ENCODE assay signal across 9 mouse cellular contexts in genomic region chr12:7777220-7778055, GRCm38 (mm10).
DNase-seq lines count a peak whose midpoint lies in the region; ATAC-seq lines count a peak whose summit lies in the region.
"Had no signal": no experiment of that assay in that cellular context is flagged by ENCODE, and none has a peak within 500 bp of the region (broad histone marks: within the 10 kb centered on the region; RNA-seq: fewer than 3 reads in every experiment).

No protein-coding gene starts in this region.

- H3K9me3 ChIP-seq in forebrain, embryonic 15.5 days, result no peaks in the 10 kb centered on the region
- no peaks in the 10 kb centered on the region for H3K9me3 ChIP-seq in midbrain, embryonic 11.5 days (ENCODE audit: control insufficient read depth, low read length)
- H3K9me3 ChIP-seq: limb, embryonic 15.5 days had no signal

- peak; percentile 76 for ATAC-seq in forebrain, embryonic 15.5 days (replicated peaks)
- peak; percentile 83 for ATAC-seq in midbrain, embryonic 11.5 days (ENCODE audit: low FRiP score)

- no peaks in the 10 kb centered on the region for H3K4me1 ChIP-seq in forebrain, embryonic 15.5 days
- no peaks in the 10 kb centered on the region; the same call in 1 of the 2 replicates for H3K4me1 ChIP-seq in midbrain, embryonic 11.5 days (ENCODE audit: control insufficient read depth, insufficient read depth, low read length)
- H3K4me1 ChIP-seq: limb, embryonic 15.5 days had no signal

- H3K9ac ChIP-seq in forebrain, embryonic 15.5 days (replicated peaks), result no peak overlapping the region
- H3K9ac ChIP-seq in midbrain, embryonic 11.5 days (ENCODE audit: low read length), result no peak overlapping the region
- H3K9ac ChIP-seq: limb, embryonic 15.5 days had no signal

- H3K4me2 ChIP-seq in forebrain, embryonic 15.5 days (replicated peaks), result no peak overlapping the region
- H3K4me2 ChIP-seq in midbrain, embryonic 11.5 days, result no peak overlapping the region
- H3K4me2 ChIP-seq: limb, embryonic 15.5 days had no signal

- DNase-seq in gastrocnemius, adult 18-20 months (ENCODE audit: low spot score), result peak; percentile 17
- no peak for DNase-seq in gastrocnemius, postnatal 25 days
- peak; percentile 12 for DNase-seq in cerebellum, adult 11 months
- peak; percentile 69 for DNase-seq in hindlimb bud, embryonic 11.5 days (ENCODE audit: extremely low spot score, low read depth, low spot score)
- DNase-seq in left cerebral cortex, adult 11 months (ENCODE audit: low spot score), result peak; percentile 73
- DNase-seq in midbrain, embryonic 11.5 days (ENCODE audit: low spot score, missing footprints), result peak; percentile 97
- peak; percentile 73 for DNase-seq in telencephalon, adult 2 months (ENCODE audit: low read depth, low spot score)

- no peaks in the 10 kb centered on the region for H3K27me3 ChIP-seq in forebrain, embryonic 15.5 days
- H3K27me3 ChIP-seq in midbrain, embryonic 11.5 days (ENCODE audit: control insufficient read depth, insufficient read depth, low read length), result no peaks in the 10 kb centered on the region
- H3K27me3 ChIP-seq: limb, embryonic 15.5 days had no signal

- H3K27ac ChIP-seq in forebrain, embryonic 15.5 days (replicated peaks), result no peak overlapping the region
- H3K27ac ChIP-seq in midbrain, embryonic 11.5 days (ENCODE audit: low read depth, low read length), result no peak overlapping the region
- H3K27ac ChIP-seq: limb, embryonic 15.5 days had no signal

- no peak overlapping the region for H3K4me3 ChIP-seq in forebrain, embryonic 15.5 days
- H3K4me3 ChIP-seq in midbrain, embryonic 11.5 days (ENCODE audit: low read depth, low read length), result no peak overlapping the region
- H3K4me3 ChIP-seq: limb, embryonic 15.5 days had no signal

- no peaks in the 10 kb centered on the region for H3K36me3 ChIP-seq in forebrain, embryonic 15.5 days
- H3K36me3 ChIP-seq in midbrain, embryonic 11.5 days (ENCODE audit: control insufficient read depth, insufficient read depth, low read length), result no peaks in the 10 kb centered on the region
- H3K36me3 ChIP-seq: limb, embryonic 15.5 days had no signal

- 52% methylated on average over 10 of the region's 10 CpGs for WGBS in forebrain, embryonic 15.5 days
- WGBS in midbrain, embryonic 11.5 days, result 57% methylated on average over 10 of the region's 10 CpGs
